In genomic region chr12:100948021-100948420, GRCm38 (mm10) we compare ENCODE assay signal across 24 mouse cellular contexts. TPM values are rescaled to one million over a fixed set of nuclear protein-coding genes. Genes with fewer than 3 reads are reported as not detected.
A peak's percentile ranks its signal among the peaks of the same experiment; 100 is the strongest.
DNase-seq lines count a peak whose midpoint lies in the region; TF ChIP-seq lines count a peak whose summit lies in the region.
"Had no signal": no experiment of that assay in that cellular context is flagged by ENCODE, and none has a peak within 500 bp of the region (broad histone marks: within the 10 kb centered on the region; RNA-seq: fewer than 3 reads in every experiment).

No protein-coding gene starts in this region.

- no peak overlapping the region for H3K4me3 ChIP-seq in gastrocnemius, adult 2 months
- H3K4me3 ChIP-seq in E14TG2a.4 (replicated peaks; ENCODE audit: low read length), result peak overlapping the region; percentile 35
- no peak overlapping the region for H3K4me3 ChIP-seq in brown adipose tissue, adult 24 weeks (ENCODE audit: insufficient read depth, low read depth, low read length)
- H3K4me3 ChIP-seq: embryonic facial prominence, embryonic 10.5 days; embryonic facial prominence, embryonic 12.5 days; forebrain, embryonic 13.5 days; forebrain, embryonic 15.5 days had no signal

- H3K27me3 ChIP-seq in E14TG2a.4 (ENCODE audit: insufficient read depth, low read length), result no peaks in the 10 kb centered on the region
- H3K27me3 ChIP-seq: CH12.LX; embryonic facial prominence, embryonic 12.5 days; forebrain, embryonic 13.5 days; forebrain, embryonic 15.5 days; Patski had no signal

- H3K9me3 ChIP-seq in E14TG2a.4 (ENCODE audit: low read length), result no peaks in the 10 kb centered on the region
- H3K9me3 ChIP-seq: embryonic facial prominence, embryonic 12.5 days; forebrain, embryonic 13.5 days; forebrain, embryonic 15.5 days; G1E had no signal

- peak overlapping the region; percentile 56 for H3K27ac ChIP-seq in gastrocnemius, adult 2 months
- peak overlapping the region; percentile 90 for H3K27ac ChIP-seq in brown adipose tissue, adult 24 weeks (replicated peaks; ENCODE audit: low read depth, low read length)
- H3K27ac ChIP-seq: embryonic facial prominence, embryonic 10.5 days; embryonic facial prominence, embryonic 12.5 days; forebrain, embryonic 13.5 days; forebrain, embryonic 15.5 days had no signal

- intact Hi-C loops in gastrocnemius, adult 2 months (cut with DNase I), result no loop called here
- intact Hi-C loops in gastrocnemius, postnatal 14 days (cut with DNase I; ENCODE audit: low total_unique reads), result no loop called here

- no peak for TF ChIP-seq CTCF in gastrocnemius, adult 2 months (IDR thresholded peaks at IDR 0.05)
- no peak for TF ChIP-seq CTCF in E14TG2a.4 (conservative IDR thresholded peaks at IDR 0.05; ENCODE audit: low read length)

- peaks cover 94% of the 10 kb centered on the region for H3K36me3 ChIP-seq in E14TG2a.4 (ENCODE audit: insufficient read depth, low read length)

- no peak for DNase-seq in gastrocnemius, adult 2 months
- DNase-seq in gastrocnemius, postnatal 14 days, result no peak
- DNase-seq in R1 (ENCODE audit: low read depth, low spot score), result peak; percentile 51
- no peak for DNase-seq in urinary bladder, adult 18-20 months (ENCODE audit: low spot score in 2 of 2)
- DNase-seq in cerebellum, adult 9-10 months, result no peak
- DNase-seq: adrenal gland, adult 8-10 months; adrenal gland, postnatal 14 days; adrenal gland, postnatal 36 days; B cell, adult 2 months; cerebellum, adult 11 months; cerebellum, adult 18-20 months; cerebellum, adult 8-10 months; cerebellum, postnatal 10 days; cerebellum, postnatal 25 days; forebrain, postnatal 0 days had no signal

- H3K4me1 ChIP-seq in E14TG2a.4 (replicated peaks; ENCODE audit: low read depth, low read length), result peaks cover 72% of the 10 kb centered on the region
- H3K4me1 ChIP-seq in brown adipose tissue, adult 24 weeks (ENCODE audit: control insufficient read depth, insufficient read depth, insufficient read length, low read length), result peaks cover 29% of the 10 kb centered on the region
- H3K4me1 ChIP-seq: embryonic facial prominence, embryonic 12.5 days had no signal

RNA-seq across cellular contexts. Expression of gene Gpr68, which starts 40.0 kb away (rescaled TPM):
- under 1 TPM in 1 of 2 experiments, not detected in 1; 0.14 TPM for total RNA-seq in gastrocnemius, adult 2 months (2021)
- under 1 TPM in 1 of 2 experiments, not detected in 1; 0.18 TPM for total RNA-seq in gastrocnemius, postnatal 14 days (2021)
- polyA plus RNA-seq in brown adipose tissue, adult 24 weeks (2012; ENCODE audit: insufficient read depth, insufficient read length, missing spikeins), result not detected in 2 replicates
- polyA plus RNA-seq: G1E had no signal
